Mouse (Mus musculus) CH12.LX (cell line): ENCODE measurements at regions not wholly inside any gene's neighbourhood (a gene's known extent, or its start where the extent isn't known, plus 50 kb on each side); places are given as distances from the start of the nearest gene placed in this dataset.

Source experiments
- DNase-seq: peaks from one replicate; pipeline ENCODE4 v3.0.0-alpha.2; 2013; ENCODE audit errors: extremely low read depth
- H3K27ac ChIP-seq: 2 replicates; pipeline ENCODE4 v1.5.1; 2012; ENCODE audit warnings: low read depth, mild to moderate bottlenecking, control low read depth, moderate library complexity; ENCODE audit not compliant: insufficient read depth
- H3K27me3 ChIP-seq: replicated peaks from 2 replicates; pipeline ENCODE3; 2012; ENCODE audit warnings: inconsistent platforms
- H3K36me3 ChIP-seq, 2 experiments: replicated peaks in 1 of 2; 2 replicates each; pipeline versions ENCODE3 to v1.6.1; 2012; ENCODE audit warnings: inconsistent platforms in 1 of 2, low read length in 1 of 2, mild to moderate bottlenecking in 1 of 2, mixed read lengths in 1 of 2, moderate library complexity in 1 of 2; ENCODE audit not compliant: control insufficient read depth in 1 of 2, insufficient read depth in 1 of 2
- H3K4me1 ChIP-seq, 2 experiments: 2 replicates each; pipeline ENCODE4 v1.6.1; 2012; ENCODE audit warnings: inconsistent platforms in 1 of 2, moderate library complexity in 1 of 2; ENCODE audit not compliant: insufficient read depth in 2 of 2, control insufficient read depth in 1 of 2
- H3K4me2 ChIP-seq: 2 replicates; pipeline ENCODE4 v1.6.1; 2012; ENCODE audit warnings: low read depth, mild to moderate bottlenecking, control low read depth; ENCODE audit not compliant: poor library complexity, insufficient read depth, severe bottlenecking
- H3K4me3 ChIP-seq, 3 experiments: fragments of 150-350 bp in 1 of 3; sonication (generic) in 1 of 3; replicated peaks in 1 of 3; 2 replicates each; pipeline versions ENCODE3 to v1.5.1; 2011 to 2012; ENCODE audit warnings: low read depth in 2 of 3, low read length in 2 of 3, mild to moderate bottlenecking in 2 of 3, moderate library complexity in 2 of 3, control low read depth in 1 of 3, improper control_type of control experiment in 1 of 3, inconsistent platforms in 1 of 3, mixed read lengths in 1 of 3; ENCODE audit not compliant: poor library complexity in 1 of 3
- H3K79me2 ChIP-seq: replicated peaks from 2 replicates; pipeline ENCODE4 v1.6.1; 2012; ENCODE audit warnings: mild to moderate bottlenecking, moderate library complexity; ENCODE audit not compliant: control insufficient read depth, poor library complexity, insufficient read depth, severe bottlenecking; ENCODE audit errors: extremely low read depth
- H3K9ac ChIP-seq: 2 replicates; pipeline ENCODE4 v1.6.1; 2012; ENCODE audit warnings: low read depth, mild to moderate bottlenecking, control low read depth, moderate library complexity; ENCODE audit not compliant: insufficient read depth
- H3K9me3 ChIP-seq: replicated peaks from 2 replicates; pipeline ENCODE3; 2012; ENCODE audit warnings: low read length, inconsistent platforms, mixed read lengths
- CHD2 ChIP-seq: IDR thresholded peaks from 2 replicates; pipeline ENCODE4 v1.6.1; 2011; ENCODE audit warnings: low read length, improper control_type of control experiment
- CTCF ChIP-seq, 2 experiments: IDR thresholded peaks in 1 of 2; conservative IDR thresholded peaks in 1 of 2; 2 replicates each; pipeline ENCODE4 v1.5.1; 2011 to 2012; ENCODE audit warnings: low read depth in 2 of 2, low read length in 2 of 2, improper control_type of control experiment in 1 of 2, inconsistent platforms in 1 of 2, mild to moderate bottlenecking in 1 of 2, moderate library complexity in 1 of 2
- E2F4 ChIP-seq: IDR thresholded peaks from 2 replicates; pipeline ENCODE4 v1.6.1; 2011; ENCODE audit warnings: low read depth, low read length, improper control_type of control experiment; ENCODE audit not compliant: insufficient replicate concordance
- GABPA ChIP-seq: IDR thresholded peaks from 2 replicates; pipeline ENCODE4 v1.6.1; 2012; ENCODE audit warnings: low read depth, low read length, improper control_type of control experiment, inconsistent platforms; ENCODE audit not compliant: insufficient replicate concordance
- HCFC1 ChIP-seq: IDR thresholded peaks from 2 replicates; pipeline ENCODE4 v1.6.1; 2012; ENCODE audit warnings: low read depth, mild to moderate bottlenecking, inconsistent platforms, low read length, improper control_type of control experiment
- IRF4 ChIP-seq: IDR thresholded peaks from 2 replicates; pipeline ENCODE4 v1.6.1; 2014; ENCODE audit warnings: low read depth, mild to moderate bottlenecking, inconsistent platforms, low read length, improper control_type of control experiment
- JUND ChIP-seq: conservative IDR thresholded peaks from 2 replicates; pipeline ENCODE4 v1.6.1; 2011; ENCODE audit warnings: low read depth, low read length, improper control_type of control experiment
- KAT2A ChIP-seq: IDR thresholded peaks from 2 replicates; pipeline ENCODE4 v1.6.1; 2012; ENCODE audit warnings: low read length, improper control_type of control experiment, inconsistent platforms; ENCODE audit not compliant: insufficient replicate concordance
- MAZ ChIP-seq: IDR thresholded peaks from 2 replicates; pipeline ENCODE4 v1.6.1; 2012; ENCODE audit warnings: low read depth, mild to moderate bottlenecking, inconsistent platforms, low read length, improper control_type of control experiment, moderate library complexity
- POLR2AphosphoS2 ChIP-seq: IDR thresholded peaks from 2 replicates; pipeline ENCODE4 v1.6.1; 2011; ENCODE audit warnings: low read depth, low read length, improper control_type of control experiment
- RCOR1 ChIP-seq: conservative IDR thresholded peaks from 2 replicates; pipeline ENCODE4 v1.6.1; 2012; ENCODE audit warnings: low read depth, mild to moderate bottlenecking, inconsistent platforms, low read length, improper control_type of control experiment
- TBP ChIP-seq: conservative IDR thresholded peaks from 2 replicates; pipeline ENCODE4 v1.6.1; 2011; ENCODE audit warnings: low read depth, low read length, improper control_type of control experiment
- UBTF ChIP-seq: IDR thresholded peaks from 2 replicates; pipeline ENCODE4 v1.6.1; 2012; ENCODE audit warnings: low read depth, mild to moderate bottlenecking, inconsistent platforms, low read length, improper control_type of control experiment, moderate library complexity
- dilution Hi-C: fragments of 300-500 bp; cut with MboI; formaldehyde crosslinking; loops from 2 replicates; pipeline ENCODE4 v1.14.3; 2020; ENCODE audit warnings: low sequenced_read_pairs; ENCODE audit not compliant: extremely low pct_unique_long_range_greater_than_20kb, extremely low pct_ligation_motif_present
- in situ Hi-C: fragments of 300-500 bp; cut with MboI; formaldehyde crosslinking; loops from 3 replicates; pipeline ENCODE4 v1.14.3; 2019; ENCODE audit warnings: low sequenced_read_pairs, low pct_ligation_motif_present, low pct_unique_long_range_greater_than_20kb, mixed read lengths

DNA sequence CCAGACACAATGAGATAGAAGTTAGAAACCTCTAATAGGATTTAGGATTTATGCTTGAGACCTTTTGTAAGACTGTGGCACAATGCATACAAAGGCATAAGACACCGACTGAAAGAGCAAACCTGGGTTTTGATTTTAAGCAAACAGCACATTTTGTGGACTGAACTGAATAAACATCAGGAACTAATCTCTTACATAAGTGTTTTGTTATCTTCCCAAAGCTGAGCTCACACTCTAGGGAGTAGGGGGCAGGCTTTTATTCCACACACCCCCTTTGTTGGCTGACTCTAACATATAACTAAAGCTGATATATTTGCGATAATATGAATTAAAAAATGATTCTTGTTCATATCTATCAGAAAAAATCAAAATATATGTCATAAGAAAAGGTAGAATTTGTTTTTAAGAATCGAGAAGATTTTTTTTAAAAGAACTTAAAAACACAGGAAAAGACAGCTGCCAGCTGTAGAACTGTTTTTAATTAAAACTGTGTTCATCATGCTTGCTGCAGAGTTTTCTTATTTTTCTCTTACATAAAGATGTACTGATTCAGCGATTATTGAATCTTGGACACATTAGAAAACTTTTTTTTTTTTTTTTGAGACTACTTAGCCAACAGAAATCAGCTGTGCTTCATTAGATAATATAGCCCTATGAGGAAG lies 56.2 kb upstream of the Dcn start:
- H3K4me1 ChIP-seq = no peaks in the 10 kb centered on the region
- no peaks in the 10 kb centered on the region for H3K9me3 ChIP-seq
- H3K4me2 ChIP-seq = no peak overlapping the region
- no peak for DNase-seq
- H3K36me3 ChIP-seq = no peaks in the 10 kb centered on the region
- no peak overlapping the region for H3K4me3 ChIP-seq
- no peaks in the 10 kb centered on the region for H3K79me2 ChIP-seq
- in situ Hi-C loops (no loop called here), dilution Hi-C loops (no loop called here)
- H3K27ac ChIP-seq = no peak overlapping the region
- no peak for TF ChIP-seq TBP
- no peak for TF ChIP-seq JUND
- no peak for TF ChIP-seq E2F4
- TF ChIP-seq MAZ = no peak
- no peak for TF ChIP-seq IRF4
- TF ChIP-seq KAT2A = no peak
- TF ChIP-seq GABPA = no peak
- no peak for TF ChIP-seq POLR2AphosphoS2
- TF ChIP-seq CHD2 = no peak
- no peak for TF ChIP-seq UBTF
- no peak for TF ChIP-seq RCOR1
- no peak for TF ChIP-seq HCFC1
- no peak for TF ChIP-seq CTCF (conservative IDR thresholded peaks at IDR 0.05 in 1 of 2, IDR thresholded peaks at IDR 0.05 in 1 of 2; ENCODE audit: low read depth in 2 of 2, low read length in 2 of 2)
- H3K27me3 ChIP-seq = no peaks in the 10 kb centered on the region
- no peak overlapping the region for H3K9ac ChIP-seq
